Mouse (Mus musculus): ENCODE results near the gene Rfesd. TPM values are rescaled to one million over a fixed set of nuclear protein-coding genes. Genes with fewer than 3 reads are reported as not detected.

Gene Rfesd
- total RNA-seq, 2 experiments from 2014 or later = 8.1 to 9.3 TPM

DNA sequence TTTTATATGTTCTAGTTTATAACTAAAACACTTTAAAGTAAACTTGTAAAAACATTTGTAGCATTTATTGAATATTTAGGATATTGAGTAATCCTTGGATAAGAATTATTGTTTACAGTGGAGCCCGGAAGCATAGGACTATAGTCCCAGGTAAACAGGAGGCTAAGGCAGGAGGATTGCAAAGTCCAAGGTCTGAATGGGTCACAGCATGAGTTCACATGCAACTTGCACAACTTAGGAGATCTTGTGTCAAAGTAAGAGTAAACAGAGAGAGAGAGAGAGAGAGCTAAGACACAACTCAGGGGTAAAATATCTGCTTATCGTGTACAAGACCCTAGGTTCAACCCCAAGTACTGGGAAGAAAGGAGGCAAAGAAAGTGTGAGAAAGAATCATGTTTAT lies 41.9 kb downstream of the Rfesd start:
- no peak for DNase-seq

DNA sequence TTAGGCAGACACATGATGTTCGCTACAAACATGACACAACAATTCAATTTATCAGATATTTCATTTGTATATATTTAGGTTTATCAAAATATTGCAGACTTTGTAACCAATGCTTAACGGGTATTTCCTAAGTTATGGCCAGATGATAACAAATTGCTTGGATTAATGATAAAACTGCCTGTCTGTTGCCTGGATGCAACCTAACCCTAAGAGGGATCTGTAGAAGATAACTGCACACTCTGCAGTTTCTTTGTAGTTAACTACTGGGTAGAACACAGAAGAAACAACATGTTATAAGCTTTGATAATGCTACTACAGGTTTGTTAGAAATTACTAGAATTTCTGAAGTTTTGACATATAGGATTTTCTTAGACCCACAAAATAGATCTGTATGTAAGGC lies 42.3 kb downstream of the Rfesd start:
- no peak for DNase-seq

DNA sequence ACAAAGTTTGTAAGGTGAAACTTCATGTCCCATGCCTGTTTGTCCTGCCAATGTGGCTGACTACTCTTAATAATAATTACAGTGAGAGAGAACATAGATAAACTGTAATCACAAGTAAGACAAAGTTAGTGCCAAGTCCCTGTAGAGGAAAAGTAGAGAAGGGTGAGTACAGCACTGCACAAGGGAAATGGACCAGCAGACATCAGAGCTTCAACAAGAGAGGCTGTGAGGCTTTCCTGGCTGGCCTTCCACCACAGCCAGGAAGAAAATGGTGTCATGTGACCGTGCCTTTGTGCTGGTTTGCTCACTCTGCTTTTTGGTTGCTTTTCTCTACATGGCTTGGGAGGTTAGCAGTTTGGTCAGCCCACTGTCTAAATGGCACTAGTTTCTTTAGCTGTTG lies 42.9 kb downstream of the Rfesd start:
- DNase-seq = no peak

DNA sequence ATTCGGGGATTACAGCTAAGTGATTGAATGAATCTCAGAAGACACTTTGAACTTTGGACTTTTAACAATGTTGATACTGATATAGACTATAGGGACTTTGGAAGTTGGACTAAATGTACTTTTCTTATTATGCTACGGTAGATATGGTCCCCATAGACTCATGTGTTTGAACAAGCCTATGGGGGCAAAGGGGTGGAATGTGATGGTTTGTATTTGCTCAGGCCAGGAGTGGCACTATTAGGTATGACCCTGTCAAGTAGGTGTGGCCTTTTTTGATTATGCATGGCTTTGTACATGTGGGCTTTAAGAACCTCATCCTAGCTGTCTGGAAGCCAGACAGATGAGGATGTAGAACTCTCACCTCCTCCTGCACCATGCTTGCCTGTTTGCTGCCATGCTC lies 44.0 kb downstream of the Rfesd start:
- no peak for DNase-seq

DNA sequence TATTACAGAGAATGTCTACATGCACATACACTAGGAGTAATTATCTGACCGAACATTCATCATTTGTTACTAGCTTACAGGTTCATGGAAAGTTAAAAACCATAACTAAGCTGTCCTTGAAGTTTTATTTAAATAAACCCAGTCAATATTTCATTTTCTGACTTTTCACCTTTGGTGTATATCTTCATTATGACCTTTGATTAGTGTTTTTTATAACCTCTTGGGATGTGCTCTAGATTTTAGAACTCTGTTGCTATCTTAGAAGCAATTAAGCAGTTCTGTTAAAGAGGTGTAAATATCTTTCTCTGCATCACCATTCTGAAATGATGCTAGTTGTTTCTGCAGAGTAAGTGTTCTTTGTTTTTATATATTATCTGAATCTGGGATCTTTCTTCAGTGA lies 51.7 kb downstream of the Rfesd start, which contains the start of gene Spata9:
TSS of gene Spata9 (plus strand) at position 301 of the 400 bp plus-strand sequence.
- no peak for DNase-seq

DNA sequence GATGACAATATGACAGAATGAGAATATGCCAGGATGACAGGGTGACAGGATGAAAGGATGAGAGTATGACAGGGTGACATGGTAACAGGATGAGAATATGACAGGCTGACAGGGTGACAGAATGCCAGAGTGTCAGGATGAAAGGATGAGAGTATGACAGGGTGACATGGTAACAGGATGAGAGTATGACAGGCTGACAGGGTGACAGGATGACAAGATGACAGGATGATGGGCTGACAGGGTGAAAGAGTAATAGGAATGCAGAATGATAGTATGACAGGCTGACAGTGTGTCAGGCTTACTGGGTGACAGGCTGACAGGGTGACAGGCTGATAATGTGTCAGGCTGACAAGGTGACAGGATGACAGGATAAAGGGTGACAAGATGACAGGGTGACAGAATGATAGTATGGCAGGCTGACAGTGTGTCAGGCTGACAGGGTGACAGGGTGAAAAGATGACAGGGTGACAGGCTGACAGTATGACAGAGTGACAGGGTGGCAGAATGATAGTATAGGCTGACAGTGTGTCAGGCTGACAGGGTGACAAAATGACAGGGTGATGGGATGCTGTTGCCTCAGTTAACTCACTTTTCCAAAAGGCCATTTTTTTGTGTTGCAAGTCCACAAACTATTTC lies 63.0 kb downstream of the Rfesd start:
- no peak for DNase-seq

Other genes starting within 250 kb of the Rfesd start
- 10 to 100 TPM; 72.4 to 80.8 TPM for gene Glrx, start 178.9 kb downstream of the Rfesd start, total RNA-seq (2021)
- 10 to 100 TPM; 27.1 to 29.5 TPM for gene Rhobtb3, start 74.8 kb downstream of the Rfesd start, total RNA-seq (2021)
- under 1 TPM in 1 of 2 experiments, not detected in 1; 0.29 TPM for gene Spata9, start 51.6 kb downstream of the Rfesd start, total RNA-seq (2021)
- not detected for gene Gpr150, start 38.3 kb upstream of the Rfesd start, total RNA-seq (2021)
- 1 to 10 TPM; 2.8 to 3.1 TPM for gene Arsk, start 79.9 kb upstream of the Rfesd start, total RNA-seq (2021)
- gene Ttc37, start 80.0 kb upstream of the Rfesd start, total RNA-seq (2021) = 10 to 100 TPM; 12.4 to 13.8 TPM